Mouse (Mus musculus) hindbrain, embryonic 13.5 days (tissue): ENCODE results near the gene Serpinf1. TPM values are rescaled to one million over a fixed set of nuclear protein-coding genes. Genes with fewer than 3 reads are reported as not detected.
"Not testable (repeated sequence)": the region's sequence is repeated elsewhere in the genome, so short reads cannot be mapped to it uniquely, and the experiment has no call there.

Experiments
- ATAC-seq: fragments of 200-750 bp; cut with Nextera tagmentation; 2 replicates; pipeline ENCODE4 v1.8.0; 2017; ENCODE audit warnings: moderate TSS enrichment; ENCODE audit not compliant: low FRiP score
- H3K27ac ChIP-seq: fragments of 300-500 bp; sonication (generic); 2 replicates; pipeline ENCODE4 v1.5.1; 2015; ENCODE audit warnings: inconsistent platforms, mild to moderate bottlenecking, moderate library complexity
- H3K27me3 ChIP-seq: fragments of 300-500 bp; sonication (generic); 2 replicates; pipeline ENCODE4 v1.6.1; 2015; ENCODE audit warnings: mild to moderate bottlenecking, inconsistent platforms
- H3K36me3 ChIP-seq: fragments of 300-500 bp; sonication (generic); 2 replicates; pipeline ENCODE4 v1.6.1; 2015; ENCODE audit warnings: mild to moderate bottlenecking, inconsistent platforms
- H3K4me1 ChIP-seq: fragments of 300-500 bp; sonication (generic); replicated peaks from 2 replicates; pipeline ENCODE4 v1.6.1; 2015; ENCODE audit warnings: inconsistent platforms
- H3K4me2 ChIP-seq: fragments of 300-500 bp; sonication (generic); 2 replicates; pipeline ENCODE4 v1.6.1; 2015; ENCODE audit warnings: inconsistent platforms, mild to moderate bottlenecking, moderate library complexity
- H3K4me3 ChIP-seq: fragments of 300-500 bp; sonication (generic); 2 replicates; pipeline ENCODE4 v1.5.1; 2015; ENCODE audit warnings: mild to moderate bottlenecking, inconsistent platforms
- H3K9ac ChIP-seq: fragments of 300-500 bp; sonication (generic); 2 replicates; pipeline ENCODE4 v1.6.1; 2015; ENCODE audit warnings: mild to moderate bottlenecking, inconsistent platforms
- H3K9me3 ChIP-seq: fragments of 300-500 bp; sonication (generic); 2 replicates; pipeline ENCODE4 v1.6.1; 2016; ENCODE audit warnings: inconsistent platforms
- WGBS: fragments of 180-500 bp; shearing (Covaris S2); methylation state at CpG from one replicate; pipeline ENCODE4 v1.1.7; 2015; 5-methylcytosine and 5-hydroxymethylcytosine counted together
- microRNA counts: library from miRNA; unstranded; fragments of <30 nt; microRNA quantifications from one replicate; lab custom pipeline; 2016
- microRNA-seq: library from miRNA; unstranded; fragments of <30 nt; microRNA quantifications from one replicate; pipeline ENCODE4, GENCODE M21; 2016
- polyA plus RNA-seq: library from polyadenylated mRNA; unstranded; fragments of >200 nt; fragmentation: Nextera tagmentation; extraction: Ambion mirVana; gene quantifications from 2 replicates; pipeline ENCODE4 v1.2.1, GENCODE M21; 2015

Serpinf1 gene
- polyA plus RNA-seq, 1 experiment from 2014 or later: 55.4 TPM

- H3K4me2 ChIP-seq, H3K4me1 ChIP-seq, H3K27me3 ChIP-seq, H3K4me3 ChIP-seq, H3K27ac ChIP-seq, H3K9ac ChIP-seq, H3K36me3 ChIP-seq, H3K9me3 ChIP-seq, ATAC-seq: not testable (repeated sequence)
- WGBS: 88% methylated on average over 2 of the region's 2 CpGs
Observed at GRCm38 (mm10) chr11:75378786-75379185, 43.7 kb downstream of the Serpinf1 start.

GRCm38 (mm10) chr11:75377125-75377524 lies 45.4 kb downstream of the Serpinf1 start:
- Histone ChIP-seq H3K4me1 (no peaks in the 10 kb centered on the region), H3K9ac (no peak overlapping the region), H3K27ac (no peak overlapping the region), H3K4me2 (no peak overlapping the region), H3K36me3 (no peaks in the 10 kb centered on the region), H3K27me3 (no peaks in the 10 kb centered on the region), H3K9me3 (no peaks in the 10 kb centered on the region), H3K4me3 (no peak overlapping the region)
- 98% methylated on average over 1 of the region's 1 CpGs for WGBS
- ATAC-seq: no peak

MicroRNA genes within 50 kb of the gene (microRNA counts, 519-probe panel; counts per million panel counts)
- 4,957 counts per million, percentile 85 among the panel's probes with 10 or more counts for microRNA mmu-miR-22 (lab: Ali Mortazavi, UCI)

Small RNAs within 50 kb of the gene (microRNA-seq; reads per million reads assigned to microRNA genes)
- gene Mir22: 2,899 reads per million, percentile 85 among the genes with 10 or more reads in this experiment

Other genes starting within 250 kb of the Serpinf1 start
- gene Ovca2, start 243.9 kb downstream of the Serpinf1 start, polyA plus RNA-seq: 17.0 and 18.2 TPM in 2 replicates
- gene Dph1, start 231.5 kb downstream of the Serpinf1 start, polyA plus RNA-seq: 14.4 and 15.5 TPM in 2 replicates
- gene Rtn4rl1, start 228.9 kb downstream of the Serpinf1 start, polyA plus RNA-seq: 6.2 and 8.0 TPM in 2 replicates
- gene Rpa1, start 74.4 kb downstream of the Serpinf1 start, polyA plus RNA-seq: 58.8 and 63.6 TPM in 2 replicates
- gene Smyd4, start 74.3 kb downstream of the Serpinf1 start, polyA plus RNA-seq: 16.9 and 17.6 TPM in 2 replicates
- gene Serpinf2, start 16.9 kb upstream of the Serpinf1 start, polyA plus RNA-seq: 0.12 TPM in 1 of 2 replicates, not detected in the other
- gene Wdr81, start 32.0 kb upstream of the Serpinf1 start, polyA plus RNA-seq: 6.2 and 7.1 TPM in 2 replicates
- gene Tlcd2, start 39.0 kb upstream of the Serpinf1 start, polyA plus RNA-seq: 2.7 and 3.4 TPM in 2 replicates
- gene Prpf8, start 64.1 kb upstream of the Serpinf1 start, polyA plus RNA-seq: 49.2 and 51.8 TPM in 2 replicates
- 1.4 and 1.5 TPM in 2 replicates for gene Rilp, start 87.4 kb upstream of the Serpinf1 start, polyA plus RNA-seq
- gene Scarf1, start 90.8 kb upstream of the Serpinf1 start, polyA plus RNA-seq: 4.6 and 4.8 TPM in 2 replicates
- 19.7 and 21.0 TPM in 2 replicates for gene Slc43a2, start 109.0 kb upstream of the Serpinf1 start, polyA plus RNA-seq
- gene Pitpna, start 165.4 kb upstream of the Serpinf1 start, polyA plus RNA-seq: 94.8 and 101 TPM in 2 replicates
- gene Inpp5k, start 208.3 kb upstream of the Serpinf1 start, polyA plus RNA-seq: 38.8 and 41.2 TPM in 2 replicates
- 8.8 and 9.6 TPM in 2 replicates for gene Myo1c, start 227.8 kb upstream of the Serpinf1 start, polyA plus RNA-seq